Mouse (Mus musculus) cerebellum, postnatal 4 days (tissue): ENCODE measurements around the gene Kif26b.
A peak's percentile ranks its signal among the peaks of the same experiment; 100 is the strongest.

Source experiments
- DNase-seq, 2 experiments: peaks; one replicate each; pipeline ENCODE4 v3.0.0; 2022; ENCODE audit warnings: low spot score in 2 of 2, mixed read lengths in 1 of 2

Gene Kif26b

GRCm38 (mm10) chr1:178716411-178716810 is 187.5 kb downstream of the Kif26b start:
- DNase-seq: no peak

GRCm38 (mm10) chr1:178720821-178721220 is 191.9 kb downstream of the Kif26b start:
- no peak for DNase-seq

GRCm38 (mm10) chr1:178722793-178723192 is 193.9 kb downstream of the Kif26b start:
- DNase-seq: no peak

- DNase-seq: peak in 1 of 2 experiments; percentile 17
These were observed 196.6 kb downstream of the Kif26b start for GRCm38 (mm10) chr1:178725536-178725935.

- DNase-seq: no peak
These were observed 199.3 kb downstream of the Kif26b start for GRCm38 (mm10) chr1:178728256-178728655.

GRCm38 (mm10) chr1:178730271-178730670 is 201.3 kb downstream of the Kif26b start:
- no peak for DNase-seq

GRCm38 (mm10) chr1:178733035-178733434 is 204.1 kb downstream of the Kif26b start:
- DNase-seq: no peak

GRCm38 (mm10) chr1:178734576-178734975 is 205.7 kb downstream of the Kif26b start:
- no peak for DNase-seq

GRCm38 (mm10) chr1:178736931-178737330 is 208.0 kb downstream of the Kif26b start:
- DNase-seq: no peak

- DNase-seq: no peak
These were observed 214.9 kb downstream of the Kif26b start for GRCm38 (mm10) chr1:178743820-178744219.

GRCm38 (mm10) chr1:178744526-178744925 is 215.6 kb downstream of the Kif26b start:
- no peak for DNase-seq

- DNase-seq: no peak
These were observed 216.0 kb downstream of the Kif26b start for GRCm38 (mm10) chr1:178744961-178745360.

- DNase-seq: no peak
These were observed 216.5 kb downstream of the Kif26b start for GRCm38 (mm10) chr1:178745471-178745870.

GRCm38 (mm10) chr1:178747279-178748221 is 218.6 kb downstream of the Kif26b start:
- no peak for DNase-seq

- DNase-seq: no peak
These were observed 219.3 kb downstream of the Kif26b start for GRCm38 (mm10) chr1:178748222-178748600.

- DNase-seq: no peak
These were observed 219.7 kb downstream of the Kif26b start for GRCm38 (mm10) chr1:178748617-178749016.

- DNase-seq: no peak
These were observed 220.9 kb downstream of the Kif26b start for GRCm38 (mm10) chr1:178749786-178750185.

GRCm38 (mm10) chr1:178758441-178758840 is 229.5 kb downstream of the Kif26b start:
- DNase-seq: no peak

GRCm38 (mm10) chr1:178762125-178762741 is 233.3 kb downstream of the Kif26b start:
- no peak for DNase-seq

- no peak for DNase-seq
These were observed 236.0 kb downstream of the Kif26b start for GRCm38 (mm10) chr1:178764914-178765313.

- no peak for DNase-seq
These were observed 236.7 kb downstream of the Kif26b start for GRCm38 (mm10) chr1:178765650-178766049.

- DNase-seq: no peak
These were observed 240.1 kb downstream of the Kif26b start for GRCm38 (mm10) chr1:178768976-178769375.

GRCm38 (mm10) chr1:178769988-178770387 is 241.1 kb downstream of the Kif26b start:
- DNase-seq: no peak
